Mouse (Mus musculus) bone marrow, adult 2 months (tissue): Measurements from ENCODE around the gene Rps2.
"Not testable (repeated sequence)": the region's sequence is repeated elsewhere in the genome, so short reads cannot be mapped to it uniquely, and the experiment has no call there.

Experiments
- CTCF ChIP-seq: fragments of 200-500 bp; IDR thresholded peaks from 2 replicates; pipeline ENCODE4 v1.5.1; 2011; ENCODE audit warnings: low read length, control low read depth; ENCODE audit not compliant: control insufficient read depth, insufficient read depth
- POLR2A ChIP-seq: fragments of 200-500 bp; IDR thresholded peaks from 2 replicates; pipeline ENCODE4 v1.6.1; 2011; ENCODE audit warnings: low read depth, mild to moderate bottlenecking, control low read depth, low read length, borderline replicate concordance; ENCODE audit not compliant: control insufficient read depth

DNA sequence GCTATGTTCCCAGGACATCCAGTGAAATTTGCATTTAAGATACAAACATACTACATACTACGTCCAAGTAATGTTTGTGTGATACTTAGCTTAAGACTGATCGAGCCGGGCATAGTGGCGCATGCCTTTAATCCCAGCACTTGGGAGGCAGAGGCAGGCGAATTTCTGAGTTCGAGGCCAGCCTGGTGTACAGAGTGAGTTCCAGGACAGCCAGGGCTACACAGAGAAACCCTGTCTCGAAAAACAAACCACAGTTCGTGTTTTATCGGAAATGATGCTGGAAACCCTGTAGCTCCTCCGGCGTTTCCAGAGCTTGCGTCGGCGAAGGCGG lies 48.7 kb upstream of the Rps2 start:
- TF ChIP-seq CTCF, POLR2A: not testable (repeated sequence)
